Mouse (Mus musculus): ENCODE data around the gene Nos1ap. TPM values are rescaled to one million over a fixed set of nuclear protein-coding genes. Genes with fewer than 3 reads are reported as not detected.

Nos1ap gene
- polyA plus RNA-seq, 1 experiment from 2014 or later, result 14.2 TPM

DNA sequence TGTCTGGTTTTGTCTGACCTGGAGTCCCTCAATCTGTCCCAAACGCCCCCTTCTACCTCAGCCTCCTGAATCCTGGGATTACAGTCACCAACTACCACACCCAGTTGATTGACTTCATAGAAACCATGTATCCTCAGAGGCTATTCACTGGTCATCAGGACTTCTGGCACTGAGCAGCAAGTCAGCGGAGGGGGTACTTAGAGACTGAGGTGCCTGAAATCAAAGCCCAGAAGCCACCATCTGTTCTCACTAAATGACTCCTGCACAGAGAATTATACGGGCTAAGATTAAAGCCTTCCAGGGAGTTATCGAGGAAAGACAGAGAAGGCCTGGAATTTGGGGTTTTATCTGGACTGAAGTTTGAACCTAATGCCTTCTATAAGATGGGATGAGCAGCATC, 59.2 kb downstream of the Nos1ap start:
- DNase-seq (ENCODE audit: low spot score), result no peak
- 86% methylated on average over 4 of the region's 4 CpGs for WGBS

DNA sequence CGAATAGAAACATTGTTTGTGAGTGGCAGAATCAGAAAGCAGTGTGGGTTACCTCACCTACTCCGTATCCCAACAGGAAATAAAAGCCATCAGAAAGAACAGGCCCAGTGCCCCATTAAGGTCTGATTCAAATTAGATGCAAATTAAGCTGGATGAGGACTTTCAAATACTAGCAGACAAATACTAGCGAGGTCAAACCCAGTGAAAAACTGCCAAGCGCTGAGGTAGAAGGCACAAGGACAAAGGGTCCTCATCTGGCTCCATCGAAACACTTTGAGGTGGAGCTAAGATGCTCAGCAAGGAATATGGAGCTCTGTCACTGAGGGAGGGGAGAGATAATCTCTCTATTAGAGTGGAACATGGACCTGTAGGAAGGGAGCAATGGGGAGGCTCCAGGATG, 66.8 kb downstream of the Nos1ap start:
- H3K4me1 ChIP-seq (replicated peaks), result peaks cover 31% of the 10 kb centered on the region
- 75% methylated on average over 5 of the region's 5 CpGs for WGBS
- H3K9me3 ChIP-seq, result peaks cover 9% of the 10 kb centered on the region
- no peak overlapping the region for H3K4me3 ChIP-seq
- no peak for DNase-seq (ENCODE audit: low spot score)
- H3K27me3 ChIP-seq (ENCODE audit: insufficient read depth, poor library complexity, severe bottlenecking), result no peaks in the 10 kb centered on the region
- no peaks in the 10 kb centered on the region for H3K36me3 ChIP-seq
- peak overlapping the region; percentile 79; the same call in 1 of the 2 replicates for H3K27ac ChIP-seq

More for the DNA sequence above, 59.2 kb downstream of the Nos1ap start:
- Histone ChIP-seq H3K4me1 (replicated peaks) (no peaks in the 10 kb centered on the region), H3K9me3 (no peaks in the 10 kb centered on the region), H3K27me3 (ENCODE audit: insufficient read depth, poor library complexity, severe bottlenecking) (no peaks in the 10 kb centered on the region), H3K27ac (no peak overlapping the region), H3K36me3 (no peaks in the 10 kb centered on the region), H3K4me3 (no peak overlapping the region)

DNA sequence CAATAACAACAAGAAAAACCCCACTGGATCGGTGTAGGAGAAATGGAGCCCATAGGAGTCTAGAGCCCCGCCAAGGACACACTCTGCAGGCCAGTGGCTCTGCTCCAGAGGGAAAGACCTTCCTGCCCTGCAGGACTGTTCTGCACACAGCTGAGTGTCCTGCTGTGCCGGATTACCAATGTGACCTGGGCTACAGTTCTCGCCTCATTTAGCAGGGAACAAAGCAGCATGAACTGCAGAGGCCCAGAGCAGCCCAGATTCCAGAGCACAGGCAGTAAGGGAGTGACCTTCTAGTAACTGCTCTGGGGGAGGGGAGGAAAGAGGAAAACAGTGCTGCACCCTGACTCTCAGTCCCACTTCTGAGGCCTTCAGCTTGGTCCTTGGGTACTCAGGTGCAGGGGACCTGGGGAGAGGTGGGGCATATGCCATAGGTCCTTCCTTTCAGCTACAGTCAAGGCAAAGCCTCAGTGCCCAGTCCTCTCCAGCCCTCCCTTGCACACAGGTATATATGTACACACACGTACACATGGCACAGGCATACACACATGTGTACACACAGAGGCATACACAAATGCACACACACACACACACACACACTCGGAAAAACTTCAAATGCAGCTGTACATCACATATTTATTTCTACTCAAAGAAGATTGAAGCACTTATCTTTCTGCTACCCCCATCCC, 68.0 kb downstream of the Nos1ap start:
- Histone ChIP-seq H3K27ac (peak overlapping the region; percentile 79), H3K27me3 (ENCODE audit: insufficient read depth, poor library complexity, severe bottlenecking) (no peaks in the 10 kb centered on the region), H3K9me3 (peaks cover 10% of the 10 kb centered on the region), H3K36me3 (no peaks in the 10 kb centered on the region), H3K4me1 (replicated peaks) (peaks cover 31% of the 10 kb centered on the region), H3K4me3 (no peak overlapping the region)
- peak; percentile 59 for DNase-seq (ENCODE audit: low spot score)
- WGBS, result 40% methylated on average over 6 of the region's 6 CpGs

DNA sequence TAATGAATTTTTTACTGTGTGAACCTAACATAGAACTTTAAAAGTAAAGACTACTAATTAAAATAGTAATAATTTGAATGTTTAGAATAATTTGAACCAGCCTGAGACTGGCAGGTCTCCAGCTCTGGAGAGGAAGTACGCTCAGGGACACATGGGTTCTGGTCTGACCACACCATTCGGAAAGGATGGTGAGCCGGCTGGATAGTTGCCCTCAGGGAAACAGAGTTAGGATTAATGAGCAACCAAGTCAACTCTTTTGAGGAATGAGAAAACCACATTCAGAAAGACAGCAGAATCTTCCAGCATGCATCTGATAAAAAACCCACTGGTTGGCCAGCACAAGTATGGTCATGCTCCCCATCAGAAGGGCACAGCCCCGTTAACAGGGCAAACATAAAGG, 69.5 kb downstream of the Nos1ap start:
- 89% methylated on average over 4 of the region's 4 CpGs for WGBS
- H3K36me3 ChIP-seq, result no peaks in the 10 kb centered on the region
- H3K27ac ChIP-seq, result 0 out of 2 replicates have a peak overlapping the region, but pooled peaks have one; percentile 79
- H3K27me3 ChIP-seq (ENCODE audit: insufficient read depth, poor library complexity, severe bottlenecking), result no peaks in the 10 kb centered on the region
- DNase-seq (ENCODE audit: low spot score), result no peak
- peaks cover 10% of the 10 kb centered on the region for H3K9me3 ChIP-seq
- H3K4me1 ChIP-seq (replicated peaks), result peaks cover 31% of the 10 kb centered on the region
- H3K4me3 ChIP-seq, result no peak overlapping the region

DNA sequence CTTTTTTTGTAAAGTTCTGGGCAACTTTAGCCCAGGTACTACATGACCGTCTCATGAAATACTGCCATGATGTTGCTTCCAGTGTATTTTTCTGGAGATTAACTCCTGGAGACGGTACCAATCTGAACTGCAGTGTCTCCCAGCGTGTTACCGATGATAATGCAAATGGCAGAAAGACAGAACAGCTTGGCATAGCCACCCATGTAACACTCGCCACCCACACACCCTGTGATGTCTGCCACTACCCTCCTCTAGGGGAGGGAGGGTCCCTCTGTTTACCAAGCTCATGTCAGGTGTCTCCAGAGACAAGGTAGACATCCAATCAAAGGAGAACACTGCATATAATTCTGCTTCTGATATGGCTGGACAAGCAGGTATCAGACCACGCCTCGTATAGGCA, 70.0 kb downstream of the Nos1ap start:
- Histone ChIP-seq H3K4me3 (no peak overlapping the region), H3K9me3 (peaks cover 10% of the 10 kb centered on the region), H3K27me3 (ENCODE audit: insufficient read depth, poor library complexity, severe bottlenecking) (no peaks in the 10 kb centered on the region), H3K4me1 (replicated peaks) (peaks cover 34% of the 10 kb centered on the region), H3K27ac (no peak overlapping the region), H3K36me3 (no peaks in the 10 kb centered on the region)
- WGBS, result 94% methylated on average over 7 of the region's 7 CpGs
- DNase-seq (ENCODE audit: low spot score), result no peak

DNA sequence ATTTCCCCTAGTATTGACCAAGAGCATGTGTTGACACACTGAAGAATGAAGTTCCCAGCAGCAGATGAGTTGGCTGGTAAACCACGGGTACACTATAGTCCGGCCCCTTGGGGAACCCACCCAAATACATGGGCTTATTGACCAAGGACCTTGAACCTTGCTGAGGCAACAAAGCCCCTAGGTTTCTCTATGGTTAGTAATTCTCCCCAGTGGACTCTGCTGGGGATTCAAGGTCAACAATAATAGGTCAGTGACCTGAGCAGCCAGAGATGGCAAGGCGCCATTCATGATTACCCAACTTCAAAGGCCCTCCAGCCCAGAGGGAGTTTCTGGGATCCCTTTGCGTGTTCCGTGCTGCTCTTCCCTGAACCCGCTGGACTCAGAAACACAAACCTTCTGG, 73.5 kb downstream of the Nos1ap start:
- no peak for DNase-seq (ENCODE audit: low spot score)
- 78% methylated on average over 6 of the region's 6 CpGs for WGBS
- H3K27me3 ChIP-seq (ENCODE audit: insufficient read depth, poor library complexity, severe bottlenecking), result no peaks in the 10 kb centered on the region
- peaks cover 10% of the 10 kb centered on the region for H3K9me3 ChIP-seq
- H3K4me3 ChIP-seq, result no peak overlapping the region
- no peak overlapping the region for H3K27ac ChIP-seq
- H3K36me3 ChIP-seq, result no peaks in the 10 kb centered on the region
- H3K4me1 ChIP-seq (replicated peaks), result peaks cover 34% of the 10 kb centered on the region

DNA sequence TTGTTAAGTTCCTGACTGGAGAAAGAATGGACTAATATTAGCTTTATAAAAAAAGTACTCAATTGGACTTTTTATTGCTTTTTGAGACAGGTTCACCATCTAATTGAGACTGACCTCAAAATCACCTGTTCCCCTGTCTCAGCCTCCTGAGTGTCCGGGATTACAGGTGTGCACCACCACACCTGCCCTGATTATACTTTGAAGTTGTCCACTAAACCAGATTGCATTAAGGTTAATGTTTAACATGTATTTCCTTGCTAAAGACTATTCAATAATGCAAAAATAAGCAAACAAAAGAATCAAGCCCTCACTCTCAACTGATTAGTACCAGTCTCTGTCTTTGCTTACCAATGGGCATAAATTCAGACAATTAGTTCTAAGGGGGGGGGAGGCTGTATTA, 74.2 kb downstream of the Nos1ap start:
- no peaks in the 10 kb centered on the region for H3K36me3 ChIP-seq
- peaks cover 27% of the 10 kb centered on the region for H3K4me1 ChIP-seq (replicated peaks)
- no peak overlapping the region for H3K4me3 ChIP-seq
- H3K27me3 ChIP-seq (ENCODE audit: insufficient read depth, poor library complexity, severe bottlenecking), result no peaks in the 10 kb centered on the region
- peaks cover 10% of the 10 kb centered on the region for H3K9me3 ChIP-seq
- no peak for DNase-seq (ENCODE audit: low spot score)
- H3K27ac ChIP-seq, result no peak overlapping the region
- 95% methylated on average over 1 of the region's 1 CpGs for WGBS

DNA sequence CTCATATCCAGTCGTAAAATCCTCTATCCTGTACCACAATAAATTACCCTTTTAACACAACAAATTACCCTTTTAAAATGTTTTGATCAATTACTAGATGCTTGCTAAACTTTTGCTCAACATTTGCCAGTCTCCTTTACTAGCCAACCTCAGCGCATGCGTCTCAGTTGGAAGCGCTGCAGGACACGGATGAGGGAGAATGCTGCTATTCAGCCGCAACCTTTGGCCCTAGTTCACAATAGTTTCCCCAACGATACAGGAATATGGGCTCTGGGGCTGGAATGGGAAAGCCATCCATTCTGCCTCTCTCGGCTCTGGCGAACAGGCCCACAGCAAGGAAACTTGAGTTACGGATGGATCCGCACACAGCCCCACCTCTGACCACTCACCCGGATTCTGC, 75.4 kb downstream of the Nos1ap start:
- no peaks in the 10 kb centered on the region for H3K27me3 ChIP-seq (ENCODE audit: insufficient read depth, poor library complexity, severe bottlenecking)
- no peaks in the 10 kb centered on the region for H3K36me3 ChIP-seq
- H3K4me3 ChIP-seq, result no peak overlapping the region
- 45% methylated on average over 12 of the region's 12 CpGs for WGBS
- H3K27ac ChIP-seq, result peak overlapping the region; percentile 60; the same call in 1 of the 2 replicates
- DNase-seq (ENCODE audit: low spot score), result no peak
- peaks cover 10% of the 10 kb centered on the region for H3K9me3 ChIP-seq
- H3K4me1 ChIP-seq (replicated peaks), result peaks cover 27% of the 10 kb centered on the region

DNA sequence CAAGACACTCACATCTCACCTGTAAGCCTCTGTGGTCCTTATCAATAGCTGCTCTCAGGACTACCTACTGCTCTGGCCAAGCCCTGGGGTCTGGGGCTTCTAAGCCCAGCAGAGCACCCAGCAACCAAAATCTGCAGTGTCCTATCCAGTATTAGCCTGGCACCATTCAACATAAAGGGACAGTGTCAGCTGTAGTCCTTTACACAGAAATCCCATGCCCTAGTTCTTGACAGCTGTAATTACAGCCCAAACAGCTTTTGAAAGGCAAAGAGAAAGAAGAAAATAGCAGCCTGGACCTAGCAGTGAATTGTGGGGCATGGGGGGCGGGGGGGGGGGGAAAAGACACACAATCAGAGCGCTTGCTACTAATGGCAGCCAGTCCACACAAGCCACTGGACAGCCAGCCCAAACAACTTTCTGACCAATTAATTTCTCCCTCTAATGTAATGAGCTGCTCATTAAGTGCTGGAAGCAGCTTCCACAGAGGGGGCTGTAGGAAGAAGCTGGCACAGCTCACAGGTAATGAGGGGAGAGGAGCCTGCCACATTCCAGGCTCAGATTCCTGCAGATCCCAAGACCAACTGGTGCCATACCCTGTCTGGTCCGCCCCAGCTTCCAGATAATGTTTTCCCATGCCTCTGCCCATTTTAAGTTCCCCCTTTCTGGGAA, 77.1 kb downstream of the Nos1ap start:
- Histone ChIP-seq H3K27ac (no peak overlapping the region), H3K4me1 (replicated peaks) (peaks cover 27% of the 10 kb centered on the region), H3K36me3 (no peaks in the 10 kb centered on the region), H3K4me3 (no peak overlapping the region), H3K9me3 (no peaks in the 10 kb centered on the region), H3K27me3 (ENCODE audit: insufficient read depth, poor library complexity, severe bottlenecking) (no peaks in the 10 kb centered on the region)
- 62% methylated on average over 3 of the region's 3 CpGs for WGBS
- no peak for DNase-seq (ENCODE audit: low spot score)

DNA sequence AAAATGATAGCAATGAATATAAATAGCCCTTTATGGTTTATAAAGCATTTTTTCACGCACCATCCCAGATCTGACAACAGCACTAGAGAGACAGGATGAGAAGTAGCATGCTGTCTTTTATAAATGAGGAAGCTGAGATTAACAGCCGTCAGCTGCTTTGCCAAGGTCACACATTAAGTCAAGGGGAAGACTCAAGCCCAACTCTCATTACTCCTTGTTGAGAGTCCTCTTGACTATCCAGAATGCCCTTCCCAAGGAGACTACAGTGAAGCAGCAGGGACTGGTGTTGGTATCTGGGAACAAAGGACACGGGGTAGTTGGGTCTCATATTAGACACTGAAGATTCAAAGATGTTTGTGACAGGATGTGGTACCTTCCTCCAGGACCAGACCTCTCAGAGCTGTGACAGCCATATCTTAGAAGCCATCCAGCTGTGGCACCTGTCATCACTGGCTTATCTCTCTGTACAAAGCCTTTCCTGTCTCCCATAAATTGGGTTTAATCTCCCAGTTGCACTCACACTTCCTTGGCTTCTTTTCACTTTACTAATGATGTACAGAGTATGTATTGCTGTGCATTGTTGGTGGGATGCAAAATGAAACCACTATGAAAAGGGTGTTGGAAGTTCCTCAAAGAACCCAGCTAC, 78.9 kb downstream of the Nos1ap start:
- WGBS, result 88% methylated on average over 3 of the region's 3 CpGs

DNA sequence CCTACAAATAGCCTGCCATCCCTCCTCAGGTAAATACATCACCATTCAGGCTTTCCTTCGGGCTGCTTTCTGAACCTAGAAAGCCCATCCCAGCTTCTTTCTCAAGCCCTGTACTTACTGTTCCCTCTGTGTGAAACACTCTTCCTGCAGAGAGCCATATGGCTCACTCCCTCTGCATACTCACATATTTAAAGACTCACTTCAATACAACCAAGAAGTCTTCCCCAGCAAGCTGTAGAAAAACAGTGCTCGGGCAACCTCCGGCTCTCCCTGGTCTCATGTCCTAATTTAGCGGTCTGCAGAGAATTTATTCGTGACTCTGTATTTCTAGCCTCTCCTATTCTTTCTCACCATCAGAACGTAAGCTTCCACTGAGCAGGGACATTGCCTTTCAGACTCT, 83.4 kb downstream of the Nos1ap start:
- 70% methylated on average over 6 of the region's 6 CpGs for WGBS
- no peaks in the 10 kb centered on the region for H3K9me3 ChIP-seq
- H3K27ac ChIP-seq, result no peak overlapping the region

More for the DNA sequence above, 78.9 kb downstream of the Nos1ap start:
- H3K9me3 ChIP-seq, result no peaks in the 10 kb centered on the region
- H3K4me3 ChIP-seq, result no peak overlapping the region
- H3K27me3 ChIP-seq (ENCODE audit: insufficient read depth, poor library complexity, severe bottlenecking), result no peaks in the 10 kb centered on the region
- no peak overlapping the region for H3K27ac ChIP-seq
- H3K36me3 ChIP-seq, result no peaks in the 10 kb centered on the region
- no peak for DNase-seq (ENCODE audit: low spot score)
- H3K4me1 ChIP-seq (replicated peaks), result peaks cover 34% of the 10 kb centered on the region

DNA sequence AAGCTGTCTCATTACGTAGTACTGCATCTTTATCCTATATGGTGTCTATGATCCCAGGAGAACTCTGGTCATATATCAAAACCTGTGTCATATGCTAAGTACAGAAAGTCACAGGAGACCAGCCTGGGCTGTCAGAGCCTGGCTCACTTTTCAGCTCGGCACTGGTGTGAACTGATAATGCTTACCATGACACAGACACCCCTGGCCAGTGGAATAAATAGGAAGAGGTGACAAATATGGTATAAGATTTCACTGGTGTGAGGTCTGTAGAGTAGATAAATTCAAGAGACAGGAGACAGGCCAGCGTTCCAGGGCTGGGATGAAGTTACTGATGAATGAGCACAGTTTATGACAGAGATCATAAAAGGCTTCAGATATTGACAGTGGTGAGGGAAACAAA, 84.6 kb downstream of the Nos1ap start:
- H3K27ac ChIP-seq, result no peak overlapping the region
- no peak overlapping the region for H3K4me3 ChIP-seq
- DNase-seq (ENCODE audit: low spot score), result no peak
- H3K27me3 ChIP-seq (ENCODE audit: insufficient read depth, poor library complexity, severe bottlenecking), result peaks cover 6% of the 10 kb centered on the region; the same call in 1 of the 2 replicates
- H3K9me3 ChIP-seq, result no peaks in the 10 kb centered on the region
- peaks cover 29% of the 10 kb centered on the region for H3K4me1 ChIP-seq (replicated peaks)
- WGBS, result 82% methylated on average over 3 of the region's 3 CpGs
- no peaks in the 10 kb centered on the region for H3K36me3 ChIP-seq

More for the DNA sequence above, 83.4 kb downstream of the Nos1ap start:
- Histone ChIP-seq H3K4me1 (replicated peaks) (peaks cover 28% of the 10 kb centered on the region), H3K36me3 (no peaks in the 10 kb centered on the region), H3K4me3 (no peak overlapping the region), H3K27me3 (ENCODE audit: insufficient read depth, poor library complexity, severe bottlenecking) (peaks cover 6% of the 10 kb centered on the region; the same call in 1 of the 2 replicates)
- DNase-seq (ENCODE audit: low spot score), result no peak

DNA sequence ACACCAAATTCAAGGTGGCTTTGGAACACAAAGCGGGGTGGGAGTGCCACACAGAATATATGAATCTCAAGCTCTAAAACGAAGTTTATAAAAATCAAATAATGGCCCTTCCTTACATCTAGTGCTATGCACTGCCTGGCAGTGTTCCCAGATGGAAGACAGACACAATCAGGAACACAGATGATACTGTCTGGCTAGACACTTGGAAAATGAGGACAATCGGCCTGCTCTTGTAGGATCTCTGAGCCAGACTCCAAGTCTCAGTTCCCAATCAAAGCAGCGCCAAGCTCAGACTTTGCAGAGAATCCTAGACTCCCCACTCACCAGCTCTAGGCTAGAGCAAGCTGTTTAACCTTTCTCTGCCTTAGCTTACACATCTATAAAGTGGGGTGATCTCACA, 85.3 kb downstream of the Nos1ap start:
- Histone ChIP-seq H3K4me1 (replicated peaks) (peaks cover 36% of the 10 kb centered on the region), H3K4me3 (no peak overlapping the region), H3K27ac (no peak overlapping the region), H3K36me3 (no peaks in the 10 kb centered on the region), H3K27me3 (ENCODE audit: insufficient read depth, poor library complexity, severe bottlenecking) (peaks cover 6% of the 10 kb centered on the region; the same call in 1 of the 2 replicates), H3K9me3 (no peaks in the 10 kb centered on the region)
- DNase-seq (ENCODE audit: low spot score), result no peak
- 89% methylated on average over 4 of the region's 4 CpGs for WGBS

Data from hindbrain, embryonic 10.5 days (tissue).